Mouse (Mus musculus): Measurements from ENCODE around the gene Bloc1s6. TPM values are rescaled to one million over a fixed set of nuclear protein-coding genes. Genes with fewer than 3 reads are reported as not detected.

The Bloc1s6 gene
- 28.2 to 32.2 TPM (median 30.1 TPM) in 4 replicates for total RNA-seq (2023; ENCODE audit: inconsistent age)

GRCm38 (mm10) chr2:122737894-122738830 is at the start of gene Bloc1s6:
Gene Bloc1s6 (plus strand): TSS chr2:122738503.

GRCm38 (mm10) chr2:122702181-122703036 is 35.9 kb upstream of the Bloc1s6 start, which contains the start of gene Slc30a4:
Gene Slc30a4 (minus strand): TSS chr2:122702663.

DNA sequence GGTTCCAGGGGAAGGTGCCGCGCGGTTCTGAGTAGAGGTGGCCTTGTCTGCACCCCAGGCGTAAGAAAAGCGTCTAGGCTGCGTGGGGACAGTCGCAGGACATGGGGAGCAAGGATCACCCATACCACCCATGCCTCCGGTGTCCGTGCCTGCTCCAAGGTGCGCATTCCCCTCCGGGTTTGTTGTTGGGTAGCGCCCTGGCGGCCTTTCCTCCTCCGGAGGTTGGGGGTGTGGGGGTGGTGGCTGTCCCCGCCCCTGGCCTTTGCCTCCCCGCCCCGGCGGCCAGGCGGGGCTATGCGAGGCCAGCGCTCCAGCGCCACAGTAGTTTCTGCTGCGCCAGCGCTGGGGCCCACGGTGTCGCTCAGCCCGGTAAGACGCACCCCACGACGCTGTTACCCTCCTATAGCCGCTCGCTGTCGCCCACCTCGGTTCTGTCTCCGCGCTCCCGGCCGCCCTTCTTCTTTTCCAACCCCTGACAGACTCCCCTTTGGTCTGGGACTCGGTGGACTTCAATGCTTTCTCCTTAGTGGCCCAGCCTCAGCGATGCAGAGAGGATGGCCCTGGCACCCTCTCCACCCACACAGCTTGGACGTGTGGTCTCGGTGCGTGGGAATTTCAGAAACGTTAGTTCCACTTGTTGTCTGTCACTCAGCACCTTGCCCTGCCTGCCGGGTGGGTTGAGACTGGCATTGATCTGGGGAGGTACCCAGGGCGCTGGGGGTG is 26.9 kb downstream of the Bloc1s6 start, which contains the start of gene Sqor:
TSS of gene Sqor (plus strand) at position 167 of the 723 bp plus-strand sequence.

Other genes starting within 250 kb of the Bloc1s6 start
- 0.36 to 1.1 TPM (median 0.86 TPM) in 4 replicates for gene Gatm, start 127.2 kb upstream of the Bloc1s6 start, total RNA-seq (2023; ENCODE audit: inconsistent age)
- gene AA467197, start 101.5 kb upstream of the Bloc1s6 start, total RNA-seq (2023; ENCODE audit: inconsistent age) = 3.9 to 8.6 TPM (median 6.8 TPM) in 4 replicates
- 11.9 to 14.7 TPM (median 12.9 TPM) in 4 replicates for gene Slc30a4, start 35.8 kb upstream of the Bloc1s6 start, total RNA-seq (2023; ENCODE audit: inconsistent age)
- 0.51 to 0.81 TPM in 2 of 4 replicates, not detected in the others for gene Sqor, start 26.7 kb downstream of the Bloc1s6 start, total RNA-seq (2023; ENCODE audit: inconsistent age)

Measured in B cell, adult (primary cell).